Mouse (Mus musculus): ENCODE results near the gene Sertad4.

Sertad4 gene

DNA sequence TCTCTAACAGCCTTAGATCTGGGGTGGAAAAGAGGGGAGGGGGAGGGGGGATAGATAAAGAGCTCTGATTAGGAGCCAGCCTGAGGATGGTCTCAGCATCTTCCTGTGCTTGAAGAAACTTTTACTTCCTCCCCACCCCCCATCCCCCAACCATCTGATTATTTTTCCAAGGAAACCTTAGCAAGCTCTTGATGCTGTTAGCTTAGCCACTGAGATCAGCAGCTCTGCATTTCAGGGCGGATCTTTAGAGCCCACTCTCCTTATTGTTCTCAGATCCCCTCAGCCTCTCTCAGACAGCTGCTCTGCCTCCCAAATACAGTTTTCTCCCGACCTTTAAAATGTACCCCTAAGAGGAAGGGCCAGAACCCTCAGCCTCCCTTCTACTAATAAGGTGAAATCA is 4.4 kb downstream of the Sertad4 start:
- no peak for DNase-seq

- no peak for DNase-seq
Observed at GRCm38 (mm10) chr1:192849616-192850015, 5.9 kb downstream of the Sertad4 start.

DNA sequence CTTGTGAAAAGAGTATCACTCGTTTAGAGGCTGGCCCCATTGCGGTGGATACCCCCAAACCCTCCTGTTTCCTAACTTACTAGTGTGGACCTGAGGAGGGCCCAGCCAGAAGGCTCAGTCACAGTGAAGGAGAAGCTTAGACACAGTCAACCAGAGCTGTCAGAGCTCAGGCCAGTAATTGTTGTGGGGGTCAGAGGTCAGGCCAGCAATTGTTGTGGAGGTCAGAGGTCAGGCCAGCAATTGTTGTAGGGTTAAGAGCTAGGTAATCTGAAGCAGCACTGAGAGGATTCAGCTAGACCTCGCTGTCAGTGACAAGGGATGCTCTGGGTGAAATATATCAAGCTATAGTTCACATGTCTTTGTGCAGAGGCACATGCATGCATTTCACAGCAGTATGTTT is 8.3 kb downstream of the Sertad4 start:
- no peak for DNase-seq

DNA sequence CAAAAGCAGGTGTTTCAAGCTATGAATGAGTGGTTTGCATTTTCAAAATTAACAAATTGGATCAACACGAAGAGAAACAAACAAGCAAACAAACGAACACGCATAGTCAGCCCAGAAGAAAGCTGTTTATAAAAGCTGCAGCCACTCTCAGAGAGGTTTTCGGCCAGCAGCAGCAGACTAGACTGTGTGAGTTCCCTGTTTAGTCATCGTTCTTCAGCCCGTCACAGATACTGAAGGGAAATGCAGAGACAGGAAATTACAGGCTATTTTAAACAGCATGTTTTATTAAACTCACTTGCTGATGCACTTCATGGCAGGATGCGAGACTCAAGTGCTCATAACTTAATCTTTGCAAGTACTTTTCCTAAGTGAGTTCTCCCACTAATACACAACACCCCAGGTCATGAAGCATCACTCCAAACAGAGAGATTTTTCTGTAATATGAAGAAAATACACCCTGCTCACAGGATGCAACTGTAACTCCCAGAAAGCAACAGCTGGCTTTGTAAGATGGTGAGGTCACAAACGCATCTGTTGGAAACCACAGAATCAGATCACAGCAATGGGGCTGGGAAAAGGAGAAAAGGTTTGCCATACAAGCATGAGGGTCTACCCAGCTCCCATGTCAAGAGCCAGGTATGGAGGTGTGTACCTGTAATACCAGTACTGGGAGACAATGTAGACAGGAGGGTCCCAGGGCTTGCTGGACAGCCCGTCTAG is 14.3 kb downstream of the Sertad4 start:
- DNase-seq = no peak

GRCm38 (mm10) chr1:192840655-192841054 is 14.9 kb downstream of the Sertad4 start:
- DNase-seq = no peak

- no peak for DNase-seq
Observed at GRCm38 (mm10) chr1:192835211-192835681, 20.3 kb downstream of the Sertad4 start.

DNA sequence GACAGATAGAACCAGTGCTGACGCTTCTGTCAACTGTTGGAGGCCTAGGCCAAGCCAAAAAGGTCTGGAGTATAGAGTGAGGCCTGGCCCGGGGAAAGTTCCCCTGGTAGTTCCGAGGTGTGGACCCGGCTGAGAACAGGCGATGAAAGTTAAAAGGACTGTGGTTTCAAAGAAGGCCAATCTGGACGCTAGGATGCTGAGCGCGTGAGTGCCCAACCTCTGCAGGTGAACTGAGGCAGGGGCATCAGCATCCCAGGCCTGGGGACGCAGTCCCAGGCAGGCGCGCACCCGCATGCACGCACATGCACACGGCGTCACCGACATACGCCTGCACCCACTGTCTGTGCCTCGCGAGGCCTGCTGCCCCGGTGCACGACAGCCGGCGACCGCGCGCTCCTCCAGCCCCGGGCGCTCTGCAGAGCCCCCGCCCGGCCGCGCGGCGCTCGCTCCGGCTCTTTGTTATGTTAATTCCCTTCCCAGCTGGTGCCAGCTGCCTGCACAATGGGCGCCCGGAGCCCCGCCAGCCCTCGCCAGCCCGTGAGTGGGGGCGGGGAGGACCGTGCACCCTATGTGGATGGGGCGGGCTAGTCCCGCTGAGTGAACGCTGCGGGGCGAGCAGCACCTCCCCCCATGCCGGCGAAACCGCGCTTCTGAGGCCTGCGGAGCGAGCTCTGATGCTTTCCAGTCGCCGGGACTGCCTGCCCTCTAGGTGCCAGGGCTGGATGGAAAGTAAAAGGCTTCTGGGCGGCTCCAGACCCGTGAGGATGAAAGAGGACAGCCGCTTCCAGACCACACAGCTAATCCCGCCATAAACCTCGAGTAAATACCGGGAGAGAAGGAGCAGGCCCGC is 21.0 kb downstream of the Sertad4 start:
- no peak for DNase-seq

DNA sequence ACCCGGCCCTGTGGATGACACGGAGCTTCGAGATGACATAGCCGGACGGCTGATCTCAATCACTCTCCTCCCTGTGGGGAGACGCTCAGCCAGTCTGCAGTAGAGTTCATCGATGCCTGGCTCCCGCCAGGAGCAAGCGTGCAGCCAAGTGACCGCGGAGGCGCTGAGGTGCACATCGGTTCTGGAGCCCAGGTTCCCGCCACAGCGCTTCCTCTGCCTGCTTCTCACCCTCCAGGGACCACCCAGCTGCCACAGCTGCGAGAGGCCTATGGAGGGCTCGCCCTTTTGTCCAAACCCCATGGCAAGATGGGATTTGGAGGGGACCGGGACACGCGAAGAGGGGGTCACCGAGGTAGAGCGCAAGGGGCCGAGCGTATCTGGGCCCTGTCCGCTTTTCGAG is 22.0 kb downstream of the Sertad4 start:
- DNase-seq = no peak

GRCm38 (mm10) chr1:192833097-192833496 is 22.5 kb downstream of the Sertad4 start:
- DNase-seq = no peak

- DNase-seq = no peak
Observed at GRCm38 (mm10) chr1:192832338-192832737, 23.2 kb downstream of the Sertad4 start.

GRCm38 (mm10) chr1:192830444-192830843 is 25.1 kb downstream of the Sertad4 start:
- DNase-seq = no peak

DNA sequence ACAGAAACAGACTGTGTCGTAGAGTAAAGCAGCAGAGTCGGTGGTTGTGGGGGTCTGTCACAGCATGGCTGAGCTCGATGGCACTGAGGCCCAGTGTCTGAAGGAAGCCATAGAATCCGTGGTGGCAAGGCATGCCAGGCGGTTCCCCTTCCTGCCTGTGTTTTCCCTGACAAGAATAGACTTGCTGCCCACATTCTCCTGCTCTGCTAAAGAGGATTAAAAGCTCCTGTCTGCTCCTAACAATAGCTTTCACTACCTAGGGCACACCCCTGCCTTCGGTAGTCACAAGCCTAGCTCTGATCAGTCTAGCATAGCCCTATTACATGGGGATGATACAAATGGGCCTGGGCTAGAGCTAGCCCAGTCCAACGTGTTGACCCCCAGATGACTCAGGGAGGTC is 26.6 kb downstream of the Sertad4 start:
- no peak for DNase-seq

- DNase-seq = no peak
Observed at GRCm38 (mm10) chr1:192827955-192828354, 27.6 kb downstream of the Sertad4 start.

- DNase-seq = no peak
Observed at GRCm38 (mm10) chr1:192825746-192826145, 29.8 kb downstream of the Sertad4 start.

- DNase-seq = peak in 1 of 2 experiments; percentile 24
Observed at GRCm38 (mm10) chr1:192822652-192823525, 32.7 kb downstream of the Sertad4 start.

DNA sequence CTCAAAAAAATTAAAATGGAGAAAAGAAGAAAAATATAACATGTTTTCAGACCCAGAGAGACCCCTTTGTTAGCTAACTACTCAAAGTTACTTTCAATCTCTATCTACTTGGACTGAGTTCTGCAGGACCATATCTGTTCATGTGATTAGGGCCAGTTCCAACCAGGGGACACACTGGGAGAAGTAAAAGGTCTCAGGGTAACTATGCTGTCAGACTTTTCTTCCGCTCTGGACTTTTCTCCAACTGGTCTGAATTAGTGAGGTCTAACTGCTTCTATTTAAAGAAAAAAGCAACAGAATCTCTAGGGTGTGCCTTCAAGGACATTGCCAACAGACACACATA is 33.3 kb downstream of the Sertad4 start:
- DNase-seq = no peak

DNA sequence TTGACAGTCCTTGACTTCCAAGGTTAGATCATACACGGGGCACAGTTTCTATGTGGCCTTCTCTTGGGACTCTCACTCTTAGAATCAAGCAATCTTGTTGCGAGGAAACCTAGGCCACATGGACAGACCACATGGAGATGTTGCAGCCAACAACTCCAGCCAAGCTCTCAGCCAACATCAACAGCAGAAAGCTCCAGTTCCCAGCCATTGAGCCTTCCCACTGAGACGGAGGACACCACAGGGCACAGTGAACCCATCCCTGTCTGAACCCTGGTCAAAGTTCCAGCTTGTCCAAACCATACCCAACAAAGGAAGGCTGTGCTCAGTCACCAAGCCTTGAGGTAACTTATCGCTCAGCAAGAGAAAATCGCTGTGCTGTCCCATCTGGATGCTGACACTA is 37.2 kb downstream of the Sertad4 start:
- no peak for DNase-seq

- DNase-seq = no peak
Observed at GRCm38 (mm10) chr1:192815789-192816188, 39.8 kb downstream of the Sertad4 start.

- DNase-seq = no peak
Observed at GRCm38 (mm10) chr1:192814700-192815099, 40.9 kb downstream of the Sertad4 start.

GRCm38 (mm10) chr1:192812758-192813157 is 42.8 kb downstream of the Sertad4 start:
- no peak for DNase-seq

- no peak for DNase-seq
Observed at GRCm38 (mm10) chr1:192812290-192812689, 43.3 kb downstream of the Sertad4 start.

DNA sequence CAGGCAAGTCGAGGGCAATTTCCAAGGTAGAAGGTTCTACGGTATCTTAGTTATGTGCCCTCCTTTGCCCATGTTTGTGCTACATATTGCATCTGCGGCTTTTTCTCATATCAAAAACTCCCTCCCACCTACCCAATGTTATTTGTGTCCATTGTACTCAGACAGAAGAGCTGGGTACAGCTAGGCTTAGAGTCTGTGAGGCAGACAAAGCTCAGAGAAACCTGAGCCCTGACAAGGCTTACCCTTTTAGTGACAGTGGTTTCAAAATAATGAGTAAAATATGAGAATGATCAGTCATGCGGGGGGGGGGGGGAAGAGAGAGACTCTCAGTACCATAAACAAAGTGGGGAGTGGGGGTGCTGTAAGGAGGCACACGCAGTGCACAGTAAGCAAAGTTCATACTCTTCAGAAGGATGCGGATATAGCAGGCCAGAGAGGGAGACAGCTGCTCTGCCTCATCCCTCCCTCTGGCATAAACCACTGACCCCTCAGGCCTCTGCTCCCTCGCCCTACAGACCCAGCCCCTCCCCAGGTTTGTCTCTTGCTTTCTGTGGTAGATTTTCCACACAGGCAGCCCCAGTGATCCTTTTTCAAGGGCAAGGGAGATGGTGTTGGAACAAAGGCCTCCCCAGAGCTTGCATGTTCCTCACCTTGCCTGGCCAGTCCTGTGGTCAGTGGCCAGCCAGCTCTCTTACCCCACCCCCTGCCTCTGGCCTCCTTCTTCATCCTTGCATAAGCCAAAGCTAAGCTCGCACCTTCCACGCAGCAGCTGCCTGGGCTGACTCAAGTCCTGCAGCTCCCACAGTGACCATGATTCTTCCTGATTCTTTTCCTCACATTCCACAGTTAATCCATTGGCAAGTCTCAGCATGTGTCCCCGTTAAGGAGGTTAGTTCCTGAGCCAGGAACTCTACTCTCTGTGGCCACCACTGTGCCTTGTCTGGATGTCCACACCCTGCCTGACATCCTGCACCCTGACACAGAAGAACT is 49.1 kb downstream of the Sertad4 start:
- DNase-seq = no peak
